Mouse (Mus musculus): ENCODE data around the gene Prickle3.
"Not testable (repeated sequence)": the region's sequence is repeated elsewhere in the genome, so short reads cannot be mapped to it uniquely, and the experiment has no call there.

Prickle3 gene

DNA sequence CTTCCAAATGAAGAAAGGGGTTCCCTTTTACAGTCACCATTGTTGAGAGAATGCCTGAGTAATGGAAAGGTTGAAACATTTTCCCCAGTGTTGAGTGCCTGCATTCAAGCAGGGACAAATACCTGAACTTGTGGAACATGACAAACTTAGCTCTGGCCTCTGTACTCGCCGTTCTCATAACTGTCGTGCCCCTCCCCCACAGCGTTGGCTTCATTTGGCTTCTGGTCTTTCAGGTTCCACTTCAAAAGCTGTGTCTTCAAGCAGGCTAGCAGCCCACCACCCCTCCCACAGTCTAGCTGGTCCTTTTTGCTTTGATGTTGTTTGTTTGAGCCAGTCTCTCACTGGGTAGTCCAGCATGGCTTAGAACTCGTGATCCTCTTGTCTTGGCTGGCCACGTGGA is 15.7 kb downstream of the Prickle3 start:
- DNase-seq, result no peak

DNA sequence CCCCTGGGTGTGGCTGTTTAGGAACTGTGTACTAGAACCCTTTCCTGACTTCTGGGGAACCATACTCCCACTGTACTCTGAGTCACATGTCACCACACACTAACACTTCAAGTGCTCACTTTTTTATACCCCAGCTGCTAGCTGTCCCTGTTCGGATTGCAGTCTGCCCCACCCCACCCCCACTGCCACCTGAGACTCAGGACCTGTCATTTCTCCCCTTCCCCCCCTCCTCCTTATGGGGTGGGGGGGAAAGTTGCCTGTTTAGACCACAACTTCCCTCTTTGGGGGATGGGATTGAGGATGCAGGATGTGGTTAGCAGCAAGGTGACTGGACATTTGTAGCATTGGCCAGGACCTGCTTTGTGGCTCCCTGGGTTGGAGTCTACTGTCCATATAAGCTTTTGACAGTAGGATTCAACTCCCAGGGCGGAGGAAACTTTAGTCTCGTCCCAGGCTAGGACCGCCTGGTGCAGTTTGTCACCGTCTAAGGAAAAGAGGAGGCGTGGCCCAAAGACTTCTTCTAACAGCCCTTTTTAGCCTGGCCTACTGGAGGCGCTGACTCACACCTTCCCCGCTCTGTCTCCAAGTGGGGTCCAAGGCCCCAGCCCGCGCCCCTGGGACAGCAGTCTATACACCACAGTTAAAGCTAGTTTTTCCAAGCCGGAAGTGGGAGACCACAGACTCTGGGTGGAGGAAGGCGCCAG is 16.7 kb downstream of the Prickle3 start:
- no peak for DNase-seq

GRCm38 (mm10) chrX:7674284-7675000 is 17.4 kb downstream of the Prickle3 start:
- no peak for DNase-seq

GRCm38 (mm10) chrX:7675001-7675380 is 17.9 kb downstream of the Prickle3 start:
- DNase-seq, result no peak

GRCm38 (mm10) chrX:7678986-7679385 is 21.9 kb downstream of the Prickle3 start:
- DNase-seq, result no peak

DNA sequence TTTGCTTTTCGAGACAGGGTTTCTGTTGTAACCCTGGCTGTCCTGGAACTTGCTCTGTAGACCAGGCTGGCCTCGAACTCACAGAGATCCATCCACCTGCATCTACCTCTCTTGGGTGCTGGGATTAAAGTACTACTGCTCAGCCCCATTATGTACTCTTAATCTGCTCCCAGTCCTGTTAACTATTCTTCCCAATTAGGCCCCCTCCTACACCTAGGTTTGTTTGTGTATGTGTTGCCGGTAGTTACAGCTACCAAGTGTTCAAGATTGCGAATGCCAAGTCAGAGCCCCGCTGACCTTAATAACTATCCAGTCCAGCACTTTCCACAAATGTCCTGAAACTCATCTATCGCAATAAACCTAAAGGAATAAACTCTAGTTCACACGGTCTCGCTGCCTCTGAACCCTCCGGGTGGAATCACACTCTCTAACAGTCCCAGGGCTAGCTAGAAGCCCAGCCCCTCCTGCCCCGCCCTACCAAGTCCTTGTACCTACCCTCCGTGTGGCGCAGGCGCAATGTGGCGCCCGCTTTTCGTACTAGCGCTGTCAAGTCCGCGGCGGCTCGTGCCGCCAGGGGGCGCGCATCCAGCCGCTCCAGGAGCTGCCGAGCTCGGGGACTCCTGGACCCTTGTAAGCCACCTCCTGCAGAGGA is 22.5 kb downstream of the Prickle3 start:
- DNase-seq, result peak; percentile 99

DNA sequence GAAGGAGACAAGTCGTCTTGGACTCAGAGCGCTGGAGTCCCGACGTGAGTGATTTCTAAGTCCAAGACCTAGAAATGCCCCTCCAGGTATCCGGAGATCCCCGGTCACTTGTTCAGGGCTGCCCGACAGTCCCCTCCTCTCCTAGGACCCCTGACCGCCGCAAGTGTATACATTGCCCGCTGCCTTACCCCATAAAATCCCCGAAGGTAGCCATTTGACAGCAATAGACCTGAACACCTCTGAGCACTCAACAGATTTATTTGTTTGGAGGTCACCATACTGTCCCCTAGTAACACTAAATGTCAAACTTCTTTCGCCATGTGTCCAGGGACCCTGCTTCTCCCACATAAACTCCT is 23.0 kb downstream of the Prickle3 start:
- DNase-seq, result no peak

DNA sequence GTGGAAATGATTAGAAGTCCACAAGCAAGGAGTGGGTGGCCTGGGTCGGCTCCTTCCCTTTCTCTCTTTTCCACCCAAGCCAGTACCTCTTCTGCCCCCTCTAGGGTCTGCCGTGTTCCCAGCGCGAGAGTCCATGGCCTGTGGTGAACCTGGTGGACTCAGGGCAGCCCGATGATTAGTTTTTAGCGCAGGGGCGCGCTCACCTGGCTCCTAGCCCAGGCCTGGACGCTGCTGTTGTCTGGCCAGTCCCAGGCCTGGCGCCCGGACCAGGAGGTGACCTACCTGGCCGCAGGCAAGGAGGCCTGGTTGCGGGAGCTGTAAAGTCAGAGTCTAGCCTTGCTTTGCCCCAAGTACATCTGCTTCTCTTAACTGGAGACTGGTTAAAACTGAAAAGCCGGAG is 23.8 kb downstream of the Prickle3 start, which contains the start of gene Magix:
Gene Magix, minus strand, starts transcription at position 388 of the 400 bp plus-strand sequence.
- peak; percentile 96 for DNase-seq

GRCm38 (mm10) chrX:7688321-7688720 is 31.3 kb downstream of the Prickle3 start:
- DNase-seq, result peak; percentile 61

DNA sequence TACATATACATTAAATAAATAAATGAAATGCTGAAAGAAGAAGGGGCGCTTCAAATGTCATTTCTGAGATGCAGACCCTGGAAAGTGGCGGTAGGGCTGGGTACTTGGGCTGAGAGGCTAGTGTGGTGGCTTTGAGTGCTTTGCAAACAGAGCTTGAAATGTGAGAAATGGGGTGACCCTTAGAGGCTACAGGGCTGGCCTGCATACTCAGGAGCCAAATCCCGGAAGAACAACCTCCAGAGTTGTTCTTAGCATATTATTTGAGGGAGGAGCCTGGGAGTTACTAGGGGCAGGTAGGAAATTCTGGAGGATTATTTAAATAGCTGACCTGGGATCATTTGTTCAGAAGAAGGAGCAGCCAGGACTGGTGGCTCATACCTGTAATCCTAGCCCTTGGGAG is 33.4 kb downstream of the Prickle3 start:
- DNase-seq, result peak; percentile 31

- DNase-seq, result peak; percentile 79
These were observed 35.8 kb downstream of the Prickle3 start for GRCm38 (mm10) chrX:7692862-7693261.

DNA sequence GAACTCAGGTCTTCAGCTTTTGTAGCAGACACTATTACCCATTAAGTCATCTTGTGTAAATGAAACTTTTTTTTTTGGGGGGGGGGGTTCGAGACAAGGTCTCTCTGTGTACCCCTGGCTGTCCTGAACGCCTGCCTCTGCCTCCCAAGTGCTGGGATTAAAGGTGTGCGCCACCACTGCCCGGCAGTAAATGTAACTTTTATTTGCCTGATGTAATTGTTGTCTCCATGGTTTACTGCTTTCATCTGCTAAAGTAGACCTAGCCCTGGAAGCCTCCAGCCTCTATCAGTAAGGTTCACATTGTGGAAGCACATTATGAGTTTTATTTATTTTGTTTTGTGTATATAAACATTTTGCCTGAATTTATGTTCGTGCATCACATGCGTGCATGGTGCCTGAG is 39.5 kb downstream of the Prickle3 start:
- no peak for DNase-seq

- peak; percentile 99 for DNase-seq
These were observed 39.9 kb downstream of the Prickle3 start, which contains the start of gene Gpkow for GRCm38 (mm10) chrX:7696954-7697381. Gene Gpkow, plus strand, starts transcription at chrX:7697131.

DNA sequence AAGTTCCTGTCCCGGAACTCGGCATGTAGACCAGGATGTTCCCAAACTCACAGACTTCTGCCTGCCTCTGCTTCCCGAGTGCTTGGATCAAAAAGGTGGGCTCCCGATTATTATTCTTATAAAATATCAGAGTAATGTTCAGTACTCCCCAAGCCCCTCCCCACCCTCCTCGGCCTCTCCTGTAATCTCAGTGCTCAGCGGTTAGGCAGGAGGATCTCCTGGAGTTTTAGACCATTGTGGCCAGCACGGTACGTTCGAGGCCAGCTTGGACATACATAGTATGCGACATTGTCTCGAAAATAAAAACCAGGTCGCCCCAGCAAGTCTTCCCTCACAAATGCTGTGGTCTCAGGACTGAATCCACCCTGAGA is 56.7 kb downstream of the Prickle3 start:
- DNase-seq, result peak; percentile 83

- peak; percentile 100 for DNase-seq
These were observed 57.3 kb downstream of the Prickle3 start, which contains the start of gene Wdr45 for GRCm38 (mm10) chrX:7714135-7714899. Gene Wdr45, plus strand, starts transcription at chrX:7714333.

GRCm38 (mm10) chrX:7716058-7716457 is 59.0 kb downstream of the Prickle3 start:
- DNase-seq, result not testable (repeated sequence)
